Mouse (Mus musculus) NIH3T3 (cell line): Measurements from ENCODE around the gene Rnf38.

Experiments
- DNase-seq: peaks from one replicate; pipeline ENCODE4 v3.0.0-alpha.2; 2012; ENCODE audit warnings: low read depth

Rnf38 gene

DNA sequence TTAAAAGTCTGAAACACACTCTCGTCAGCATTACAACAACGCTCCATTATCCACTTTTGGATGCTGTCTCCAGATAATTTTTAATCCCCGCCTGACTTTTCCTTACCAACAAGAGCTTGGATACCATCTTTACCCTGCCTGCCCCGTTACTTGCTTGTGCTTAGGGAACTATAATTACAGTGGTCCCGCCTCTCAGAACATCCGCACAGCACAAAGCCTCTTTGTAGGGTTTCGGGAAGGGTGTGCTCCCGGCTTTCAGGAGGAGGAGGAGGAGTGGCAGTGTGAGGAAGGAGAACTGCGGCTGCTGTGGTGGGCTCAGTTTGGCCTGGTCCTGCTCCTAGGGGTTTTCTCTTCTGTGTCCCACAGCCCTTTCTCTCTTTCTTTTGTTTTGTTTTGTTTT, 9.4 kb downstream of the Rnf38 start:
- DNase-seq = no peak

DNA sequence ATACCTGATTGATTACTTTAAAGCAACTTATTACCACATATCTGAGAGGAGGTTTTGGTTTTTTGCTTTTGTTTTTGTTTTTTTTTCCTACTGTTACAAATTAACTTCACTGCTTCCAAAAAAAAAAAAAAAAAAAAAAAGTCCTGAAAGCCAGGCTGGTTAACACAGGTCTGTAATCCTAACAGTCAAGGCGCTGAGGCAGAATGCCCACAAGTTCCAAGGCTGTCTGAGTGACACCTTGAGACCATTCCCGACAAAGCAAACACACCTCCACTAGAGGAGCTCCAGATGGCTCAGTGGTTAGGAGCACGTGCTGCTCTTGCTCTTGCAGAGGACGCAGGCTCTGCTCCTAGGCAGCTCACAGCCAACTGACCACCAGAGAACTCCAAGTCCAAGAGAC, 10.1 kb downstream of the Rnf38 start:
- no peak for DNase-seq

DNA sequence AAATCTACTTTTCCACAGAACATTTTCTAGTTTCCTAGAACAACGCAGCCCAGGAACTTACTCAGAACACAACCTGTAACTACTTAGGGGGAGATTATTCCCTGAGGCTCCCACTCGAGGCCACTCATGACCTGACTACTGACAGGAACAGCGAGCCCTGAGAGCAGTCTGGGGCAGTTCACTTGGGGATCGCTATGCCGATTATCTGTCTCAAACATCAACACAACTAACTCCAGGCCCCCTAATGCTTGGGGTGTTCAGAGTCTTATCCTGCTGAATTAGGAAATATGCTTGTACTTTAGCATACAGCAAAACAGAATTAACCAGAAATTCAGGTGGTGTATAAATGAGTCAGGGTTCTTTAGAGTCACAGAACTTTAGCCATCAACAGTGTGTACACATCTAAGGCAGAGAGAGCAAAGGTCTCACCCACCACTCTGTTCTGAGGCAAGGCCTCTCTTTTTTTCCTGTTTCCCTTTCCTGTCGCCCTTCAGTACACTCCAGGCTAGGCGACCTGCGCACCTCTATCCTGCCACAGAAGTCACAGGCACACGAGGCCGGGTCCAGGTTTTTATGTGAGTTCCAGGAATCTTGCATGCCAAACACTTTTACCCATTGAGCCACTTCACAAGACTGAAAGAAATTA, 16.7 kb downstream of the Rnf38 start:
- no peak for DNase-seq

DNA sequence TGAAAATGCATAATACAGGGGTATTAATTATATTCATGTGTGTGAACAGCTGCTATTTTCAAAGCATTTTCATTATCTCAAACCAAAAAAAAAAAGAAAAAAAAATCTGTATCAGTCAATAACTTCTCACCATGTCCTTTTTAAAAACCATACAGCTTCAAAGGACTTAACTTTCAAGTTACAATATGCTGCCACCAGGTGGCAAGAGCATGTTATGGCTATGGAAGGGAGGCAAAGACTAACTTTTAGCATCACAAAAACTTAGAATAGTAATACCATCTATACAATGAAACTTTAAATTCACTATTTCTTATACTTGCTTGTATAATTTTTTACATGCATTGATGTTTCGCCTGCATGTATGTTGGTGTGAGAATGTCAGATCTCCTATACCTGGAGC, 33.6 kb downstream of the Rnf38 start:
- DNase-seq = no peak

DNA sequence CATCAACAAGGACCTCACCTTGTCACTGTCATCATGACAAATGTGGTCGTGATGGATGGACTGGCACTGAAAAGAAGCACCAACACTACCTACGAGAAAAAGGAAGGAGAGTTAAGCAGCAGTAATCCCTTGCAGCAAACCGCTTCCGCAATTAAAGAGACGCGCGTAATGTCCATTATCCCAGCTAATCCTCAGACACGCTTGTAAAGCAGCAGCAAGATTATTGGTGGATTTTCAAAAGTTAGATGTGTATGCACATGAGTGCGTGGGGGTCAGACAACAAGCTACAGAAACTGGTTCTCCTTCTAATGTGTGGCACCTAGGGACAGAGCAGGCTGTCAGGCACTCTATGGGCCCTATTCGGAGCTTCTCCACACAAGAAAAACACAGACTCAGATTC, 46.2 kb downstream of the Rnf38 start:
- DNase-seq = no peak

DNA sequence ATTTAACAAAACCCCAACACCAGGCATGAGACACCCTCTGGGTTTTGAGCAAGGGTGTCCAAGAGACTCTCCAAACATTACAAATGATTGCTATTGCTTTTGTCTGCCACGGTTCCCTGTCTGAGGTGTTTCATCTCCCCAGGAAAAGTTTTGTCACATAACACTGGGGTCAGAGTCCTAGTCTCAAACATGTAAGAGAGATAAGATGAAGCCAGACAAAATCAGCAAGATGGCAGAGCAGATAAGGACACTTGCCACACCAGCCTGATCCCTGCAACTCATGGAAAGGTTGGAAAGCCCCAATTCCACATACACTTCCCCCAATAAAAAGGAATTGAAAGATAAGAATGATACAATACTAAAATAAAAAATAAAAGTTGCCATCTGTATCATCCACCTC, 49.7 kb downstream of the Rnf38 start:
- no peak for DNase-seq

DNA sequence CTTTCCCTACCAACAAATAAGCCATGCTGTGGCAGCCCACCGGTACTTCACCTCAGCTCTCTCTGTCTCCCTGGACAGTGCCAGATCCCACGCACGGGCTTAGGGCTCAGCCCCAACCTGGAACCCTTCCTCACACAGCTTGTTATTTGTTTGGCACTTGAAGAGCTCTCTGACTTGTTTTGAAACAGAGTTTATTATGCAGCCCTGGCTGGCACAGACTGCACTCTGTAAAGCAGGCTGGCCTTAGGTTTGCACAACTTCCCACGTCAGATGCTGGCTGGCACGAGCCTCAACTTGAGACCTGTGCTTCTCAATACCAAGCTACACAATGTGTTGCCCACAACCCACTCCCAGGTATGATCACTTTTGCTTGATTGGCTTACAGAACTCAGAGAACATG, 53.8 kb downstream of the Rnf38 start:
- no peak for DNase-seq

DNA sequence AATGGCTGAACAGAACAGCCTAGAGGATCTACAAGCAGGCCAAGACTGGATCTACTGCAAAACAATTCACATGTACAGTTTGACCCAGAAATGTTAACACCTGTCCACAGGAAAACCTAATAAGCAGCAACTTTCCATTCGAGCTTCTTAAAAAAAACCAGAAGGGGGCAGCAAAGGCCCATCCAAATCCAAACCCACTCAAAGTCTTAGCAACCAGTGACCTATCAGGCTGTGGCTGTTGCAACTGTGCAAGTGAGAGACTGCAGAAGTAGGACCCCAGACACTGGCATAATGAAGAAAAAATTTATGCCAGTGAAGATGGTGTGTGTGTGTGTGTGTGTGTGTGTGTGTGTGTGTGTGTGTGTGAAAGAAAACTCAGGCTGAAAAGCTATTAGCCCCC, 60.4 kb downstream of the Rnf38 start:
- peak; percentile 83 for DNase-seq

DNA sequence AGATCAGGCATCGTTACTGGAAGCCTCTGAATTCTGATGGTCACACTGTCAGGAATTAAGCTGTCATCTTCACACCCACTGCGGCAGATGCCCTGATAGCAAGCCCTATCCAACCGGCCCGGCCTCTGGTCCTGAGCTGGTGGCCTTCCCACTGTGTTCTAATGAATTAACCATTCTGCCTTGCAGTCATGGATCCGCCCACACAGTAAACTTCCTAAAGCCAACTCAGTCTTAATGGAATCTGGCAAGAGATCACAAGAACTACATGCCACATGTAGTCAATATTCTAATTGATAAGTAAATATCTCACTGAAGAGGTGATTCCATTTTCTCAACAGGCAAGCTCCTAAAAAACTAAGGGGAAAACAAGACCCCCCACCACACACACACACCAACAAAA, 60.9 kb downstream of the Rnf38 start:
- DNase-seq = no peak

DNA sequence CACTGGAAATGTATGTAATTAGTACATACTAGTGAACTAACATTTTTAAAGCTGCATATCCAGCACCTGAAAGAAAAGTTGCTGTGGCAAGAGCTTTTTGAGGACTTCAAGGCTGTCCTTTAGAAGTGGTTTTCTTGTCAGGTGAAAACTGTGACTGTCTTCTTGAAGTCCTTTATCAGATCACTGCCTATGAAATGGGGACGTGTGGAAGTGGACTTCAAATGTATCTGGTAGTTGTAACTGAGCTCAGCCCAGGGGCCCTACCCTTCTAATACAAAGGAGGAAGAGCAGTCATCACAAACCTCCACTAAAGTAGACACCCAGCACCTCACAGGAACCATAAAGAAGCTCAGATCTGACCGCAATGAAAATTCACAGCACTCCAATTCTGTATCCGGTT, 63.7 kb downstream of the Rnf38 start:
- no peak for DNase-seq

DNA sequence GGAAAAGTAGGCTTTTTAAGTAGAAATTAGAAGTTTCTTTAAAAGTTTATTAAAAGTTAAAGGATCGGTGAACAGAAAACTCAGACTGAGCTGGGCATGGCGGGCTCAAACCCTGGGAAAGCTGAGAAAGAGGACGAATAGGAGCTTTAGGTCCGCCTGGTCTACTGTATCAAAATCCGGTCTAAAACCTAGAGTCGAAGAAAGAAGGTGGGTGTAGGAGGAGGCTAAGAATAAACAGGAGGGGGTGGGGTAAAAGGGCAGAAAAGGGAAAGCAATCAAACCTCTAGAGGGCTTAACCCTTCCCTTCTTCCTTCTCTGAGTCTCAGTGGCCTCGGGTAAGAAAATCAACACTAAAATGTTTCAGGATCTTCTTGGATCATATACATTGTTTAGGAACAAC, 64.8 kb downstream of the Rnf38 start:
- no peak for DNase-seq

DNA sequence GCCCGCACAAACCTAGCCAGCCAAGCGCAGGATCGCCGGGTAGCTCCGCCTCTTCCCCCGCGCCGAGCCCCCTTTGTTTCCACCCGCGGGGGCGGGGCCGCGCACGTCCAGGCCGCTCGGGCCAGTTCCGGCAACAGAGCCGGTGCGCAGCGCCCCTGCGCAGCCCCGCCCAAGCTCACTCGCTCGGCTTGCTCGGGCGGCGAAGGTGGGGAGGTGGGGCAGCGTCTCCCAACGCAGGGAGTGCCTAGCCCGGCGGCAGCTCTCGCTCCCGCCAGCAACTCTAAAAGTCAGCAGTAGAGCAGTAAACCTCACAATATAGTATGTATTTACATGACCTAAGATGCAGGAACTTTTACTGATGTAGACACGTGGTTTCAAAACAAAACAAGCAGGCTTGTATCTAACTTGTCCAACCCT, 65.3 kb downstream of the Rnf38 start:
- peak; percentile 97 for DNase-seq

DNA sequence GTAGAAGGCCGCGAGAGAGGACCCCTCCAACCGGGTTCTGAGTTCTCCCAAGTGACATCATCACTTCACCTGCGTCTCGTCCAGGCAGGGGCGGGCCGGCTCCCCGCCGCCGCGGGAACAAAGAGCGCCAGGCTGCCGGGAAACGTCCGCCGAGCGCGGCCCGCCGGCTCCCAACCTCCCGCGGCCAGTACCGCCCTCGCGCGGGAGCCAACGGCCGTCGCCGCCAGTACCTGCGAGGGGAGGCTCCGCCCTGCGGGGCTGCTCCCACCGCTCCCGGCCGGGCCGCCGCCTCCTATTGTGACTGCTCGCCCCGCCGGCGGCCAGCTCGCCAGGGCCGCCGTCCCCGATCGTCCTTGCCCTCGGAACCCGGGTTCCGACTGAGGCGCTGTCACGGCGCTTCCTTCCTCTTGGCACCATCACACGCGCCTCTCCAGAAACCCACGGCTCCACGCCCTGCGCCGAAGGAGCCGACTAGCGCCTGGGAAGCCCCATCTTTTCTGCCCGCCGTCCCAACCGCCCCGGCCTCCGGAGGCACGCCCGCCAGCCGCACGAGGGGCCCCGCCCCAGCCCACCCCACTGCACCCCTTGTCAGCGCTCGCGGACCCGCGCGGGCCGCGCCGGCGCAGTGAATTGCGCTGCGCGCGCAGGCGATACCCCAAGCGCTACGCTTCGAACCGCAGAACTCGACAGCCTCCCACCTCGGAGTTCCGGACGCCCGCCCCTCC, 66.0 kb downstream of the Rnf38 start:
- DNase-seq = peak; percentile 94

DNA sequence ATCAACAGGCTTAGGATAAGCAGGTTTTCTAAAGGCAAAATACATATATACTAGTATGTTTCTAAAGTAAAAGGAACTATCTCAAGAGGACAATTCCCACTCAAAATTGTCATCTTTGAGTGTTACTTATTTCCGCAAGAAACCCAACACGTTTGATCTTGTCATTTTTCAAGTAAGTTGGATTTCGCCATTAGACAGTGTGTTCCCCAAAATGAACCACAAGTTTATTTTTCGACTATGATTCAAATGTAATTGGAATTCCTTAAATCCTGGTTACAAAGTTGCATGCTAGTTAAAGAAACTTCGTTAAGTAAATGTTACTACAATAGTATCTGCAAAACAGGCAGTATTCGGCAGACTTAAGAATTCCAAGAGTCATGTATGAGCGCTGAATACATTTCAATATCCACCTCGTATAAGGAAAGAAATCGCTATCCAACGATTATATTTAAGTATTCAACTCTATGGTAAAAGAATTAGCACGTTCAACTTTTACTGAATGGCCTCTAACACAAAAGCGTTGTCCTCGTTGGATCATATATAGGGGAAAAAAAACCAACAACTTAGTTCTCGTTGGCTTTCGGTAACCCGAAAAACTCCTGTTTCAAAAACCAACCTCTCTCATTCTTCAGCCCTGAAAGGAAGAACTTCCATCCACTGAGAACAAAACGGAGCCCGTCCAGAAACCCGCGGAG, 66.7 kb downstream of the Rnf38 start:
- no peak for DNase-seq

DNA sequence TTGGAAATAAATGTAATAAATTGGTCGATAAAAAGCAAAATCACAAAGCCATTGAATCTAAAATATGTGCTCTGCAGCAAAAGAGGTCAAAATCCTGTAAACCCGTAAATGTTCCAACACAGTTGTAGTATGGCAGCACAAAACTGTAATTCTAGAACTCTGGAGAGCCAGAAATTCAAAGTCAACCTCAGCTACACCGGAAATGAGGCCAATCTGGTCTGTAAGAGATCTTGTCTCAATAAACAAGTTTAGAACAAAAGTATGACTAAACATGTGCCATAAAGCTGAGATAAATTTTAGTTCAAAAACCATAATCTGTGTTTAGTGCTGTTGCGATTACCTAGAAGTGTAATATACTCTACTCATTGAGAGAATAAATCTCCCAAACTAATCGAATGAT, 69.0 kb downstream of the Rnf38 start:
- no peak for DNase-seq

DNA sequence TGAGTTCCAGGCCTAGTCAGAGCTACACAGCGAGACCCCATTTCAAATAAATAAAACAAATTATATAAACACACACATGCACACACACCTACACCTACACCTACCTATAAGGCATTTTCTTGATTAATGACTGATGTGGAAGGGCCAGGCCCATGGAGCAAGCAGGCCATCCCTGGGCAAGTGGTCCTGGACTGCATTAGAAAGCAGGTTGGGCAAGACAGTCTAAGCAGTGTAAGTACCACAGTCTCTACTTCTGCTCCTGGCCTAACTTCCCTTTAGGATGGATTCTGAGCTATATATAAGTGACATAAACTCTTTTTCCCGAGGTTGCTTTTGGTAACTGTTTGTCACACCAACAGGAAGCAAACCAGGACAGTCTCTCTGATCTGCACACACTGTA, 70.6 kb downstream of the Rnf38 start:
- no peak for DNase-seq

DNA sequence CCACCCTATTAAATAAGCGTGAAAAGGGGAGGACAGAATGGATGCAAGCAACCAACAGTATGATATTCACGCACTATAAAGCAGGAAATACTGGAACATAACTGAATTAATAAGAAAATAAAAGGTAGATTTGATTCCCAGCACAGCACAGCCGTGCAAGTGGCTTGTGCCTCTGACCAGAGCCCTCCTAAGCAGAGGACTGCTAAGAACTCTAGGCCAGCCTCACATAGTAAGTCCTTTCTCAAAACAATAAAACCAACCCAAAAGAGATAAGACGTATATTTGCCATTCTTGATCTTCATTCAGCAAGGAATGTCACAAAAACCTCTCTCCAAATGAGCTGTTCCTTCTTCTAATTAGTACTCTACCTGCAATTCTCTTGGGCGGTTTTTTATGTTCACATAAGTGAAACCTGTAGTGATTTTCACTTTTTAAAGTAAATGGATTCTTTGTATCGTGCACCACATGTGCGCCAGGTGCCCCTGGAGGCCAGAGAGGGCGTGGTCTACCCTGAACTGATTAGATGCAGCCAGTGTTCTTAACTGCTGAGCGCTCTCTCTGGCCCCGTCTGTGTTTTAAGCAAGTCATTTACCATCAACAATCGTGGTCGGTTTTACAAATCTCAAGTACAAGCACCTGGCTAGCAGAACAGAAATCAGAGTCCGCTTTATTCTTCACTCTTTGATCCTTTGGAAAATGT, 72.4 kb downstream of the Rnf38 start:
- DNase-seq = no peak

DNA sequence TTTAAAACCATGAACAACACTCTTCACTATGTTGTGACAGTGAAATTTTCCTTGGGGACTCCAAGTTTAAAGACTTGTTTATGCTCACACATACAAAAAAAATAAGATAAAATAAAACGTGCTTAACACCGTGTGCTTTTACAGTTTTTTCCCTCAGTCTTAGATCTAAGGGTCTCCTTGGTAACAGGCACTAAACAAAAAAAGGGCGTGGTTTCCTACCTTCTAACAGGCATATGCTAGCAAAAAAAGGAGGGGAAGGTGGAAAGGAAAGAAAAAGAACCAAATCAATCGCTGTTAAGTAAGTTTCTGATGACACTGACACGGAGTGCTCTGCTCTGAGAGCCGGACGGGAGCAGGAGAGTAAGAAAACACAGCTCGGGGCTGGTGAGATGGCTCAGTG, 73.8 kb downstream of the Rnf38 start:
- DNase-seq = no peak

DNA sequence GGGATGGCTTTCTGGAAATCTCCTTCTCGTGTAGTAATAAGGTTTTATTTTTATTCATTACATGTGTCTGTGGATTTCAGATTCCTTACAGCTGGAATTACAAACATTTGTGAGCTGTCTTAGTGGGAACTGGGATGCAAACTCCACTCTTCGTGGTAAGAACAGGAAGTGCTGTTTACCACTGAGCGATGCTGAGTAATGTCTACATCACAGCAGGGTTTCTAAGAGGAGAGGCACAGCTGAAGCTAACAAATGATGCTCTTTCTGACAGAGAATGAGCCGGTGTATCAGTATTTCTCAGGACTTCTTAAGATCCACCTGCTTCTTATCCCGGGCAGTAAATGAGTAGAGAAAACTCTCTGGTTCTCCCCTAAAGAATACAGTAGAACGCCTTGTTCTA, 77.1 kb downstream of the Rnf38 start:
- peak; percentile 40 for DNase-seq

DNA sequence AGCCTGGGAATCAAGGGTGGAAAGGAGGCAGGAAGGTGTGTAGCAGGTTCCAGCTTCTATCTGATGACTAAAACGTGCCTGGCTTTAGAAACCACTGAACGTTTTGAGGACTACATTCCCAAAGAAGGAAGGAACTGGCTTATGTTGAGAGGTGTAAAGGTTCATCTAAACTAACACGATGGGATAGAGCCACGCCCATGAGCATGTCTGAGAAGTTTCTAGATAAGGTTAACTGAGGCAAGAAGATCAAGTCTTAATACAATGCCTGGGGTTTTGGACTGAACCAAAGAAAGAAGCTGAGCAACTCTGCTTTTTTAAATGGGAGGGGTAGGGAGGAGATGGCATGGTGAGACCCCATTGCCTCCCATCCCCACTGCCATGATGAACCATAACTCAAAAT, 78.7 kb downstream of the Rnf38 start:
- no peak for DNase-seq

DNA sequence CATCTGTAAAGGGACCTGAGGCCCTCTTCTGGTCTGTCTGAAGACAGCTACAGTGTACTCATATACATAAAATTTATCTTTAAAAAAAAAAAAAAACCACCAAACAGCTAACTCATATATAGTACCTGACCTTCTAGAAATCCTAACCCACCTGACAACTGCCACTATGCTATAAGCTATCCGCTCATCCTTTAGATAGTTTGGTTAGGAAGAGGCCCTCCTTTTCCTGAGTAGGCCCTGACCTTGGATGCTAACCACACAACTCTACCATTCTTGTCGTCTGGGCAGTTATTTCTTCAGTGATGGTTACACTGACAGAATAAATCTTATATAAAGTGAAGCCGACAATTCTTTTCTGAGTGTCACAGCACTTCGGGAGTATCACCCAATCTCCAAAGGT, 80.7 kb downstream of the Rnf38 start:
- no peak for DNase-seq

DNA sequence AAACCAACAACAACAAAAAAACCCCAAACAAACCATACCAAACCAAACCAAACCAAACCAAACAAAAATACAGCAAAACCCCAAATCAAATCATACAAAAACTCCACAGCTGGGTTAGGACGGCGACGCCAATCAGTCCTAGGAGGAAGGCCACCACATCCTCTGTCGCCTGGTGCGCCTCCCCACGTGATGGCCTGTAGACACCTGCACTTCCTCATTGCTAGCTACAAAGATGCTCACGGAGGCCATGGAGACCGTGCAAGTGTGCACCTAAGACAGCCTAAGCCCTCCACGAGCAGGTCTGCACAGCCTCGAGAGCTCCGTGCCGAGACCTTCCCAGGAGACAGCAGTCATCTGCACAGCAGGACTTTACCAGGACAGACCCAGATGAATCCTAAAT, 106.8 kb downstream of the Rnf38 start:
- no peak for DNase-seq
